Mouse (Mus musculus) limb, embryonic 14.5 days (tissue): ENCODE measurements around the gene Fam129a. TPM values are rescaled to one million over a fixed set of nuclear protein-coding genes. Genes with fewer than 3 reads are reported as not detected.

Experiments
- ATAC-seq: fragments of 200-750 bp; cut with Nextera tagmentation; 2 replicates; pipeline ENCODE4 v1.8.0; 2017; ENCODE audit warnings: low read depth, moderate number of reproducible peaks, moderate TSS enrichment; ENCODE audit not compliant: low FRiP score
- DNase-seq: peaks from one replicate; pipeline ENCODE4 v3.0.0-alpha.2; 2015; ENCODE audit warnings: low spot score
- H3K27ac ChIP-seq: fragments of 300-500 bp; sonication (generic); replicated peaks from 2 replicates; pipeline ENCODE4 v1.5.1; 2014; ENCODE audit warnings: low read depth, mild to moderate bottlenecking, low read length, moderate library complexity, mixed read lengths
- H3K27me3 ChIP-seq: fragments of 300-500 bp; sonication (generic); 2 replicates; pipeline ENCODE4 v1.6.1; 2014; ENCODE audit warnings: low read length, mixed read lengths; ENCODE audit not compliant: control insufficient read depth, insufficient read depth
- H3K36me3 ChIP-seq: fragments of 300-500 bp; sonication (generic); 2 replicates; pipeline ENCODE4 v1.6.1; 2014; ENCODE audit warnings: mild to moderate bottlenecking, low read length, moderate library complexity, mixed read lengths; ENCODE audit not compliant: control insufficient read depth, insufficient read depth
- H3K4me1 ChIP-seq: fragments of 300-500 bp; sonication (generic); 2 replicates; pipeline ENCODE4 v1.6.1; 2014; ENCODE audit warnings: antibody characterized with exemption, low read length, mixed read lengths; ENCODE audit not compliant: control insufficient read depth, insufficient read depth
- H3K4me2 ChIP-seq: fragments of 300-500 bp; sonication (generic); replicated peaks from 2 replicates; pipeline ENCODE4 v1.6.1; 2014; ENCODE audit warnings: low read depth, mild to moderate bottlenecking, low read length, moderate library complexity; ENCODE audit not compliant: severe bottlenecking
- H3K4me3 ChIP-seq: fragments of 300-500 bp; sonication (generic); replicated peaks from 2 replicates; pipeline ENCODE4 v1.5.1; 2014; ENCODE audit warnings: low read length
- H3K9ac ChIP-seq: fragments of 300-500 bp; sonication (generic); 2 replicates; pipeline ENCODE4 v1.6.1; 2014; ENCODE audit warnings: mild to moderate bottlenecking, low read depth, low read length, moderate library complexity; ENCODE audit not compliant: severe bottlenecking
- H3K9me3 ChIP-seq: fragments of 300-500 bp; sonication (generic); 2 replicates; pipeline ENCODE4 v1.6.1; 2016; ENCODE audit warnings: low read length; ENCODE audit not compliant: control insufficient read depth
- POLR2A ChIP-seq: fragments of 200-500 bp; IDR thresholded peaks from 2 replicates; pipeline ENCODE4 v1.8.0; 2012; ENCODE audit warnings: inconsistent platforms, mild to moderate bottlenecking, moderate library complexity, borderline replicate concordance; ENCODE audit not compliant: insufficient read depth, insufficient read length; ENCODE audit errors: extremely low read depth
- WGBS: fragments of 180-500 bp; shearing (Covaris S2); extraction: QIAGEN DNeasy Blood & Tissue Kit; methylation state at CpG from one replicate; pipeline ENCODE4 v1.1.7; 2014; 5-methylcytosine and 5-hydroxymethylcytosine counted together
- polyA plus RNA-seq, 2 experiments: library from polyadenylated mRNA; depleted of rRNA in 1 of 2; stranded (reverse) in 1 of 2; unstranded in 1 of 2; fragments of >200 nt; fragmentation: Nextera tagmentation in 1 of 2; extraction: Ambion mirVana in 1 of 2; gene quantifications; 2 replicates each; pipeline versions ENCODE4 v1.2.1 to v1.2.3; 2012 to 2014

Gene Fam129a
- polyA plus RNA-seq, 2 experiments = 11.1 to 14.7 TPM

- WGBS = 73% methylated on average over 4 of the region's 4 CpGs
Observed at GRCm38 (mm10) chr1:151752946-151753345, 182.0 kb downstream of the Fam129a start.

DNA sequence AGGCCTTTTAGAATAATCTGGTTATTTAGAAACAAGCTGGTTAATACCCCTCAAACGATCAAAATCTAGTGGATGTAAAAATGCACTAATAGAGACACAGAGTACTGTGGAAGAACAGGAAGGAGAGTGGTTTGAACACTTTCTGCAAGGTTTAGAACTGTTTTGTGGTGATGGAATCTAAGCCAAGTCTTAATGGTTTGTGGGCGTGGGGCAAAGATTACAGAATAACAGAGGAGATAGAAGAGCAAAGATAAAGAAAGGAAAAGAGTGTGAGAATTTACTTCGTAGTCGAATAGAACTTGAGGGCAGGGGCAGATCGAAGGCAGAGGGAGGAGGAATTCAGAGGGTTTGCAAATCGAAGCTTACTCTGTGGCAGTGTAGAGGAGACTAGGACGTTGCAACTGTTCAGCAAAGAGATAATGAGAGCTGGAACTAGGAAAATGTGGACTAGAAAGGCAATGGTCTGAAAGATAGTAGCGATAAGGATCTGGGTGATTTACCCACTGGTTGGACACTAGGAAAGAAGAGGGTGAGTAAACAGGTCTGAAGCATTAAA, 182.5 kb downstream of the Fam129a start:
- WGBS = 83% methylated on average over 8 of the region's 8 CpGs
- Histone ChIP-seq H3K36me3 (no peaks in the 10 kb centered on the region), H3K9ac (no peak overlapping the region), H3K27ac (no peak overlapping the region), H3K4me3 (no peak overlapping the region), H3K27me3 (no peaks in the 10 kb centered on the region), H3K9me3 (no peaks in the 10 kb centered on the region), H3K4me1 (peaks cover 17% of the 10 kb centered on the region), H3K4me2 (no peak overlapping the region)
- TF ChIP-seq POLR2A = no peak
- DNase-seq (no peak), ATAC-seq (no peak)

More at GRCm38 (mm10) chr1:151752946-151753345, 182.0 kb downstream of the Fam129a start:
- ATAC-seq (no peak), DNase-seq (no peak)
- no peak overlapping the region for H3K4me3 ChIP-seq
- no peaks in the 10 kb centered on the region for H3K9me3 ChIP-seq
- no peaks in the 10 kb centered on the region for H3K36me3 ChIP-seq
- no peak overlapping the region for H3K4me2 ChIP-seq
- TF ChIP-seq POLR2A = no peak
- no peak overlapping the region for H3K27ac ChIP-seq
- H3K9ac ChIP-seq = no peak overlapping the region
- no peaks in the 10 kb centered on the region for H3K27me3 ChIP-seq
- peaks cover 13% of the 10 kb centered on the region for H3K4me1 ChIP-seq

GRCm38 (mm10) chr1:151754028-151754489, 183.1 kb downstream of the Fam129a start:
- H3K9me3 ChIP-seq = no peaks in the 10 kb centered on the region
- ATAC-seq (no peak), DNase-seq (no peak)
- WGBS = 75% methylated on average over 10 of the region's 10 CpGs
- H3K4me2 ChIP-seq = peak overlapping the region; percentile 51
- no peaks in the 10 kb centered on the region for H3K36me3 ChIP-seq
- TF ChIP-seq POLR2A = no peak
- peak overlapping the region; percentile 93 for H3K4me3 ChIP-seq
- H3K27me3 ChIP-seq = no peaks in the 10 kb centered on the region
- H3K9ac ChIP-seq = peak overlapping the region; percentile 43; the same call in 1 of the 2 replicates
- H3K27ac ChIP-seq = no peak overlapping the region
- H3K4me1 ChIP-seq = peaks cover 23% of the 10 kb centered on the region

GRCm38 (mm10) chr1:151754881-151755659, 184.1 kb downstream of the Fam129a start, which contains the start of gene Edem3:
Gene Edem3, plus strand, starts transcription at chr1:151755371.
- TF ChIP-seq POLR2A = peak; percentile 63; the same call in 1 of the 2 replicates
- no peaks in the 10 kb centered on the region for H3K36me3 ChIP-seq
- peak within 1 kb of the TSS; percentile 93 for H3K4me3 ChIP-seq
- 1% methylated on average over 62 of the region's 64 CpGs for WGBS
- peak within 1 kb of the TSS; percentile 66 for H3K9ac ChIP-seq
- H3K27me3 ChIP-seq = no peaks in the 10 kb centered on the region
- H3K27ac ChIP-seq = peak within 1 kb of the TSS; percentile 35; the same call in 1 of the 2 replicates
- peak within 1 kb of the TSS; percentile 89 for H3K4me2 ChIP-seq
- DNase-seq (peak; percentile 100), ATAC-seq (peak; percentile 98)
- peaks cover 25% of the 10 kb centered on the region for H3K4me1 ChIP-seq
- no peaks in the 10 kb centered on the region for H3K9me3 ChIP-seq

GRCm38 (mm10) chr1:151755660-151756424, 184.9 kb downstream of the Fam129a start:
- H3K4me1 ChIP-seq = peaks cover 25% of the 10 kb centered on the region
- no peaks in the 10 kb centered on the region for H3K9me3 ChIP-seq
- H3K9ac ChIP-seq = peak overlapping the region; percentile 66
- TF ChIP-seq POLR2A = no peak
- DNase-seq = no peak
- peaks cover 4% of the 10 kb centered on the region; the same call in 1 of the 2 replicates for H3K36me3 ChIP-seq
- peak overlapping the region; percentile 89 for H3K4me2 ChIP-seq
- ATAC-seq = no peak
- H3K27me3 ChIP-seq = no peaks in the 10 kb centered on the region
- H3K4me3 ChIP-seq = peak overlapping the region; percentile 93
- WGBS = 4% methylated on average over 36 of the region's 36 CpGs
- H3K27ac ChIP-seq = peak overlapping the region; percentile 35; the same call in 1 of the 2 replicates
